Mouse (Mus musculus): ENCODE measurements at regions not wholly inside any gene's neighbourhood (a gene's known extent, or its start where the extent isn't known, plus 50 kb on each side); places are given as distances from the start of the nearest gene placed in this dataset.
"Not testable (repeated sequence)": the region's sequence is repeated elsewhere in the genome, so short reads cannot be mapped to it uniquely, and the experiment has no call there.

DNA sequence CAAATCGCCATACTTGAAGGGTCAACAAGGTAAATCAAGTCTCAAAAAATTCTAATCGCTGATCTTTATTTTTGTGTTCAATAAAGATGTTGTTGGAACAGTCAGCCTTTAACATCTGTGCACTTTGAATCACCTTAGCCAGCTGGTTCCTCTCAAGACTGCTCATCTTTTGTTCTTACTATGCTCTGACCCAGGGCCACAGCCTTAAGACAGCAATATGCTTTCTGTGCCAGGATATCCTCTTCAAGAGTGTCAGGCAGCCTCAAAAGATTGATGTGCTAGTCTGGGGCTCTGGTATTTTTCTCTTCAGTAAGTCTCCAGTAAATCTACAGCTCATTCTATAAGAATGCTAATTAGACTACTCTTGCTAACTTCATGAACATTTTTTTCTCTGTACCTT lies 199.9 kb downstream of the Dph6 start:
- DNase-seq (ENCODE audit: low read depth), result no peak

DNA sequence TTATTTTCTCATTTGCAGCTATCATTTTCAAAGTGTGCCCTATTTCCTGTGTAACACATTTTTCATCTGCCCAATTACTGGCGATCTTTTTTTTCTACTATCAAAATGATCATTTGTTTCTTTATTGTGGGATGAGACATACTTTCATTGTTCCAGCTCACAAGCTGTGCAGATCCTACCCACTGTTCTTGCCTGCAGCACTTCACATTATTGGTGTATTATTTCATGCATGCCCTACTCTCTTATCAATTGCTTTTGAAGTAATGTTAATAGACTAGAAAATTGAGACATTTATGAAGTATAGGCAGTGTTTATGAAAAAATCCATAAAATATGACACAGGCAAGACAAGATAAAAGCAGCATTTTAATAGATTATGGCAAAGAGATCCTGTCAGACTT lies 204.6 kb downstream of the Dph6 start:
- DNase-seq (ENCODE audit: low read depth), result no peak

DNA sequence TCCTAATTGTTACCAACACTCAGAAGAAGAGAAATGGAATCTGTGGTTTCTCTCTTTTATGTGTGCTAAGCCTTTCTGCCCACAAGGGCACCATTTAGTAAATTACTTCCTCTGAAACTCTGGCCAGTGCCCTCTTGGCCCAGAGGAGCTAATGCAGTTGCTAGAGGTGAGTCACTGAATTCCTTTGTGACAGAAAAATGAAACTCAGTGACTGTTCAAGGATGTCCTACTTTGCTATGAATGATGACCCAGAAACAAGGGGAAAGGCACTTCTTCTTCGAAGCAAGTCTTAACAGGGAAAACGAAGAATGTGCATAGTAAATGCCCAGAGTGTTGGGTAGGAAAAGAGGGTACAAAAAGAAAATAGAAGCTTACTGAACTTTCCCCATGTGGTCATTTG lies 211.0 kb downstream of the Dph6 start:
- DNase-seq (ENCODE audit: low read depth), result no peak

DNA sequence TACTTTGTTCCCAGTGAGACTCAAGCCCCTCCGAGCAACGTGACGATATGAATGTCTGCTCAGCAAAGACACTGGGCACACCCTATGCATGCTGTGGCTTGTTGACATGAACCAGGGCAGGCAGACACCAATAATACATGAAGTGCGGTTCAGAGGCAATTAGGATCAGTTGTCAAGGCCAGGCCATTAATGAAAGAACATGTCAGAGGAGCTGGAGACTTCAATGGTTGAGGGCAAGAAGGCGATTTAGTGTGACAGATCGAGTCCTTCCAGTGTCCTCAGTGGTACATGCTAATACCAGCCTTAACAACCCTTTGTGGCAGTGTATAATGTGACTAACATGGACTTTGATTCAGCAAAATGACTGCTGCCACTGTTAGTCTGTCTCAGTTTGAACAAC lies 213.8 kb downstream of the Dph6 start:
- DNase-seq (ENCODE audit: low read depth), result no peak

DNA sequence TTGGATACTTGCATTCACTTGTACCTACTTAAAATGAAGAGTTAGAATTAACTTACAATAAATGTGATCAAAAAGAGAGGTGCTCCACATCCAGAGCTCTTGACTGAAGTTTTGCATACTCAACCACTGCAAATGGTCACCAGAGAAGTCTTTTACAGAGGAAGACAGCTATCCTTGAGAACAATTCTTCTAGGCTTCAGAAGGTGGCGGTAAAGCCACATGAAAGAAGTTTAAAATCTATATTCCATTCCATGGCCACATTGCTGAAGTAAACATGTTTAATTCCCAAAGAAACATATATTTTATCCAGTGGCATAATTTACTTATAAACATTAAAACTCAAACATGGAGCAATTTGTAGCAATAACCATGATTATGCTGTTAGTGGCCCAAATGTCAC lies 215.1 kb downstream of the Dph6 start:
- DNase-seq (ENCODE audit: low read depth), result no peak

DNA sequence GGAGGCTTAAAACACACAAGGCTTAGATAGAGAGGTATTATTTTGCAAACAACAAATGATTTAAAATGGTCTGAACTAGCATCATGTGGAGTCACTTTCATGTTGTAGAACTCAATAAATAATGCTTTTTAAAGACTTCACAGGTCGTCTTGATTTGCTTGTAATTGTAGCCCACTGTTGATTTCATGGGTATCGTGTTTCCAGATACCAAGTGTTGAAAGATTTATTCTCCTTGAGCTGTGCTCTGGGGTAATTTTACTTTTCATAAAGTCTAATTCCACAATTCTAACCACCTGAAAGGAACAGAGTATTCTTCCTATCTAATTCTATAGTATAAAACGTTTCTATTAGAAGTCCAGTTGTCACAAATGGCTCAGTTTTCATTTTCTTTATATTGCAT lies 216.7 kb downstream of the Dph6 start:
- no peak for DNase-seq (ENCODE audit: low read depth)

DNA sequence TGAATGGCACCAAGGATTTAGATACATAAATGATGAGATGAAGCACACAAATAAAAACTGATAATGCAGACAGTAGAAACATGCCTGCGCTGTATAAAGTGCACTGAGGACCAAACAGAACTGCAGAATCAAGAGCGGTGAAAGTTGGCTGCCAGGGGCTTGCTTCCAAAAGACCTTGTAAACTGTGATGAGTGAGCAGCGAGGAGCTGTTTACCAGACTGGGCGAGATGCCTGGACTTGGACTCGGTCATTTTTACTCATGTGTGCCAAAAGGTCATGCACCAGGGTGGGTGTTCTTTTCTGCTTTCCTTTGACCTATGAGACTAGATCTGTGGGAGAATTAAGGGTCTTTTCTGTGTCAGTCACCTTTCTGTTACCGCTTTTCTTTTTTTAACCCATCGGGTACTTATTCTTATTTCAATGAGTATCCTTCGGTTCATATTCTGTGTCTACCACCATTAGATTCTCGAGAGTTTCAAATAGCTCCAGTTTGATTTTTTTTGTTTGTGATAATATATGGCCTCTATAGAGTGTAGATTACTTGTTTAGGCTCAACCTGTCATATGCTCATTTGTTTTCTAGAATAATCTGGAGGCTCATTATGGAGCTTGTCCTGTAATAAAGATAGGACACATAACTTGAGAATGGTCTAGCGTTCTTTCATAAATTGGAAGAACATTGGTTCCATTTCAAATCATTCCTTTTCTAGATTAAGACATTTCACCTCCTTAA lies 226.3 kb upstream of the Zfp770 start:
- no peak for DNase-seq (ENCODE audit: low read depth)

DNA sequence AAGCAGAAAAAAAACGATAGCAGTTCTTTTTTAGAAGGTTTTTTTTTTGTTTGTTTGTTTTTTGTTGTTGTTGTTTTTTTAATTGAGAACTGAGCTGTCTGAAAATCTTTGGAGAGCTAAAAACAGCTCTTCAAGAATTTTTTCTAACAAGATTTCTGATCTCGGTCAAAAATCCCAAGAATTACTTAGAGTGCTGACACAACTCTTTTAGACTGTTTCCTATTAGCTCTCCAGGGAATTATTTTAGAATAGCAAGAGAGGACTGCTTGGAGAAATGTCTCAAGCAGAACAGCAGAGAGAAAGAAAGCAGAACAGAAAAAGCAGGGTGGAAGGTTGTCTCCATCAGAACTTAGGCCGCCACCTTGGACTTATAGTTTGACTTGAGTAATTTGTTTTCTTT lies 218.1 kb upstream of the Zfp770 start:
- no peak for DNase-seq (ENCODE audit: low read depth)

DNA sequence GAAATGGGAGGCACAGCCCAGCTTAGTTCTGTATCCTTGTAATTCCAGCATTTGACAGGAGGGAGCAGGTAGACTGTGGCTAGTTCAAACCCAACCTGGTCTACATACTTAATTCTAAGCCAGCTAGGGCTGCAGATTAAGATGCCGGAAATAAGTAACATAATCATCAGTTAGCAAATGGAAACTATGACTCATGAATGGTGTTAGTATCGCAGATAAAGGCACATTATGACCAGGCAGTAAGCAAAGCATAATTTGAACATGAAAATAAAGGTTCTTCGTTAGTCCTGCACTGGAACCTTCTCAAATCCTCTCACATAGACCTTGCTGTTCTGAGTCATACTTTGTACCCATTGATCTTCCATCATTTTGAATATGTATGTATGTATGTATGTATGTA lies 211.7 kb upstream of the Zfp770 start:
- DNase-seq (ENCODE audit: low read depth), result no peak

DNA sequence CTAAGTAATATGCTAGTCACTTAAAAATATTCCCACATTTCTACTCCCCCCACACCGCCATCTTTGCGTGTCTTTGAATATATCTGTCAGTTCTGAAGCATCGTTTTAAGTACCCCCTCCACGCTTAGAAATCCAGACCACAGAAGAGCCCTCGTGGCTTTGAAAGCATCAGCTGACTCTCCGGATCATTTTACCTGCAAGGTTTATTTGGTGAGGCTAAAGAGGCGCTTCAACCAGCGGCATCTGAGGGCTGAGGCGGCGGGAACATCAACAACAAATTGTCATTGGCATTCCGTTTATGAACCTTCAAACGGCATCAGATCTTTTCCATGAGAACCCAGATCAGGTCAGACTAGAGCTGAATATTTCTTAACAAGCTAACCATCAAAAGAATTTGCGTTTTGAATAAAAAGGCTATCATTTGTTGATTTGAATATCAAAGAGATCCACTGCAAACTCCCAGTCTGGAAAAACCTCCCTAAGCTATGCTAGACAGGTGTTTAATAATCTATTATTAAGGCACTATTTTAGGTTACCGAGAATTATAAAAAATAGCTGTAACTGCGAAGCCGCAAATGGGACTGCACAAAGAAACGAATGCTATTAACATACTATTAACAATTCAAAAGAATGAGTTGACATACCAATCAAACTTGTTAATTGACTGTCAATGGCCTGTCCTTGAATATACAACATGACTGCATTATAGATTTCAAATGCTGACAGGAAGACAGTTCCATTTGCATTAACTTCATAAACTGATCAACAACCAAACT lies 210.9 kb upstream of the Zfp770 start:
- no peak for DNase-seq (ENCODE audit: low read depth)

DNA sequence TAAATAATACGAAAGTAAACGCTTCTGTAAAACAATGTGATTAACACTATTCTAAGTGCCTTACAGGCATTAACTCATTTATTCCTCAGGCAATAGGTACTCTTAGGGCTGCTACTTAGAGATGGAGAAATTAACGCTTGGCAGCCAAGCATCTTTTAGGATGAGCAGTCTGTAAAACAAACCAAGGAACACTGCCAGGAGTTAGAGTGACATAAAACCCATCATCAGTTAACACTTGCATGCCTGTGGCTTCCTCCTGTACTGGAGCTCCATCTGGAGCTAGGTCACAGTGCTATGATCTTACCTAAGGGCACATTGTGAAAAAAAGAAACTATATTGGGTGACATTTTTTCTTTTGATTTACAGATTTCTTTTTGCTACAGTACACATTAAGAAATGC lies 209.4 kb upstream of the Zfp770 start:
- no peak for DNase-seq (ENCODE audit: low read depth)

DNA sequence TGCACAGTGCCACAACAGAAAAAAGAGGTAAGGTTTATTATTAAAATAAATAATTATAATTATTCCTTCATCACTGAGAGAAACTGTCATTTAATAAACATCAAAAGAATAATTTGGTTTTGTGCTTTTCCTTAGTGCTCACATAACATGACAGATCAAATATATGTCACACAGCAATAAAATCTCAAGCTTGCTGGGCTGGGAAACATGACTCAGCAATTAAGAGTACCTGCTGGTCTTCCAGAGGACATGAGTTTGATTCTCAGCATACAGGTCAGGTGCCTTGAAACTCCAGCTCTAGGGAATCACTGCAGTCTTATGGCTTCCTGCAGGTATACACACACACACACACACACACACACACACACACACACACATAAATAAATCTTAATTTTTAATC lies 208.3 kb upstream of the Zfp770 start:
- no peak for DNase-seq (ENCODE audit: low read depth)

DNA sequence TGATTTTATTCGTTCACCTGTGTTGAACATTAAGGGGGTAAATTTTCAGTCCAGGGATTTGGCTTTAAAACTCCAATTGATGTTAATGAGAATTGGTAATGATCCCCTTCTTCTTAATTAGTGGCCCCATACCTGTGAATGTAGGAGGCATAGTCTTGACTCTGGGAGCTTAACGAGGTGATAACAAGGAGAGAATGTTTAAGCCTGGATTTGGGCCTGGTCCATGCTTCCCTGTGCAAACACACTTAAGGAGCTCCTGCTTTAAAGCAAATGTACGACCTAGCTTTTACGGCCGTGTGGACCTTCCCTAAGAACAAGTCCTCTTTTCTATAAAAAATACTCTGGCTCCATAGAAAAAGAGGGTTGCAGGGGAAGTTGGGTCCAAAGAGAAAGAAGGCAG lies 206.1 kb upstream of the Zfp770 start:
- DNase-seq (ENCODE audit: low read depth), result no peak

DNA sequence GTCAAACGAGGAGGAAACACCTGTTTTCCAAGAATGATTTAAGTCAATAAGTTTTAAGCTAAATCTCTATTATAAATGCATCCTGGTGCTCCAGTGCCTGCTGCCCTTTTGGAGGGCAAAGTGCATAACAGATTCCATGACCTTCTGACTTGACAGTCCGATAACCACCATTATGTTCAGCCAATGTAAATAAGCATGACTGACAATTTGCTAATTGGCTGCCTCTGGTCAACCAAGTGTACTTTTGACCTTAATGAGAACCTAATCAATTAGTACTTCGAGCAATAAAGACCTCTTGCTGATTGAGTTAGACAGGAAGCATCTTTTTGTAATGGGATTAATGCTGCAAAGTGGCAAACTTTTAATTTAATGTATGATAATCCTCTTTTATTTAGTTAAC lies 183.3 kb upstream of the Zfp770 start:
- DNase-seq (ENCODE audit: low read depth), result no peak

DNA sequence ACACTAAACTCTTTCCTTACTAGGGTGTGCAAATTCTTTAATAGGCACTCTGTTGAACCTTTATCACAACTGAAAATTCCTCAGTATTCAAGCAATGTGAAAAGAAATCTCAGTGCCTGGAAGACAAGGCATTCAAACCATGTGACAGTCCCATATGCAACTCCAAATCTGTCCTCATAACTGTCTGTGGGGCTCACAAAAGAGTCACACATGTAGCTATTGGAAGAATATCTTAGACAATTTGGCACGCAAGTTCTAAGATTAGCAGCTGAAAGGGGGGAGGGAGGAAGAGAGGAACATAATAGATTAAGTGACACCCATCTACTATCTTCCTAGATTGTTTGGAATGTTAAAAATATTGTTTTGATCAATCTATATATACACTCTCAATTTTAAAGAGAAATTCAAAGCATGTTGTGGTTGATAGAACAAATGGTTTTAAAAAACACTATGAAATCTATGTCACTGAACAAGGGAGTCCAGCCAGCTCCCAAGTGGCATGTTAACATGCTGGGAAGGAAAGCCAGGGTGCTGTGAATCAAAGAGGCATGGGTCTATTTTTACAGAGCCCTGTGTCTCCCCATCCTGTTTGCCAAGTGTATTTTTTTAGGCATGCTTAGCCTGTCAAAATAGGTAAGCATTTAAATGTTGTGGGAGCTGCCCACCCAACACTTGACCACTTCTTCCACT lies 177.7 kb upstream of the Zfp770 start:
- no peak for DNase-seq (ENCODE audit: low read depth)

DNA sequence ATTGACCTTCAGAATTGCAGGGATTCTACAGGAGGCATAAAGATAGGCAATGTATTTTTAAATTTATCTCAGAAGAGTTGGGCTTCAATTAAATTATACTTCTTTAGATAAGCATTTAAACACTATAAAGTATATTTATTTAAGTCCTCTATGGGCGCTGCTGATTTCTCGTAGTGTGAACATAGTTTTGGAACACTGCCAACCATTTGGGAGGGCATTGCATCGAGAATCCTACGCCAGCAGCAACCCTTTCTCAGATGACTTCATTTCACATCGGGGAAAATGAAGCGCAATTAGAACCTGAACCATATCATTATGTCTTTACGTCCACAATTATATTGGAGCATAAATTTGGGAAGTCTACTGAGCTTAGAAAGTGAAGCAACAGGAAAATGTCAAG lies 172.2 kb upstream of the Zfp770 start:
- no peak for DNase-seq (ENCODE audit: low read depth)

DNA sequence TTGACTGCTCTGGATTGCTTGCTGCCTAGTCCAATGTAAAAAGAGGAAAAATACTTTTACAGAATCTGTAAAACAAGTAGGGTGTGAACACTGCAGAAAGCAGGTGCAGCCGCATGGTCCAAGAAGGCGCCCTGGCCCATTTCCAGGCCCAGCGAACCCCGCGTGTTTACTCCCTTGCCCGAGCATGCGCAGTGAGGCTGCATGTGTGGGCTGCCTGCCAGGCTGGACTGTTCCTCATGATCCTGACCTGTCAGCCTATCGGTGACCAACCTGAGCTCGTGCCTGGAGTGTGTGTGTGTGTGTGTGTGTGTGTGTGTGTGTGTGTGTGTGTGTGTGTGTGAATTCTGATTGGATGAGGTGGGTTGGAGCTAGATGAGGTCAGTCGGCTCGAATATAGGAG lies 152.6 kb upstream of the Zfp770 start:
- DNase-seq (ENCODE audit: low read depth), result not testable (repeated sequence)

DNA sequence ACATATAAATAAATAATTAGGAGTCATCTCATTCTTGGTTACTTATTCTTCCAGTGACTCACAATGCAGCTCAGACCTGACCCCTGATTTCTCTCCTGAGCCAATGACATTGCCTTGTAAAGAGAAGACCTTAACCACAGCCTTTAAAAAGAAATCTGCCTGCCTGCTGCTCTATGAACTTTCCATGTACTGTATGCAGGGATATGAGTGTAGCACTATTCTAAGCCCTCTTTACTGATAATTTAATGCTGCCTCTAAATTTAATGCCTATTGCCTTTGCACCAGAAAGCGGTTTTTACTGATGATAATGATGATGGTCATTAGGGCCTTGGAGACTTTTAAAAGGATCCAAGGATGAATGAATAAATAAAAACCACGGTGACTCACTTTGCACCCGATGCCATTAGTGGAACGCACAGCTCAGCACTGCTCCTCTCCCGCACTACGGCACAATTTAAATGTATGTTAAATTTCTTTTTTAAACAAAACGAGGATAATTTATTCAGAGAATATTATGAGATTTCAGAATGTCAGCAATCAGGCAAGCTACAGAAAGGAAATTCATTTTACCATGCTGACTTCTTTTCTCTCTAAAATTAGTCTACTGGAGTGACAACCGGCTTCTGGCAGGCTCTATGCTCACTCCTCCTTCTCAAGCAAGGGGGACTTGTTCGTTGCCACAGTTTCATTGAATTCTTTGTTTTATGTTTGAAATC lies 139.5 kb upstream of the Zfp770 start:
- DNase-seq (ENCODE audit: low read depth), result no peak

DNA sequence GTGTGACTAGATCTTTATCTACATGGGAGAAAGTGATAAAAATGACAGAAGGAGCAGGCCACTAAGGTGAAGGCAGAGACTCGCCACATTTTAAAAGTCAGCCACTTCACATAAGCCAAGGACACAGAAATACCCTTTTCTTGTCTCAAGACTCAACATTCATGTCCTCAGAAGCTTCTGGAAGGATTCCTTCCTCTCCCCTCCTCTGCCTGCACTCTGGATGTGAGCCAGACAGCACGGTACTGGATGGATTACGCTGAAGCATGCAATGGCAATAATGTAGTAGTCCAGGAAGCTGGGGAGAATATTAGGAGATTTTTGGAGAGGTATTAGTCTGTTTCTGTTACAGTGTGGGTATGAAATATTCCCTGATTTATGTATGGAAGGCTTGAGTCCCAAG lies 100.5 kb upstream of the Zfp770 start:
- no peak for DNase-seq (ENCODE audit: low read depth)

DNA sequence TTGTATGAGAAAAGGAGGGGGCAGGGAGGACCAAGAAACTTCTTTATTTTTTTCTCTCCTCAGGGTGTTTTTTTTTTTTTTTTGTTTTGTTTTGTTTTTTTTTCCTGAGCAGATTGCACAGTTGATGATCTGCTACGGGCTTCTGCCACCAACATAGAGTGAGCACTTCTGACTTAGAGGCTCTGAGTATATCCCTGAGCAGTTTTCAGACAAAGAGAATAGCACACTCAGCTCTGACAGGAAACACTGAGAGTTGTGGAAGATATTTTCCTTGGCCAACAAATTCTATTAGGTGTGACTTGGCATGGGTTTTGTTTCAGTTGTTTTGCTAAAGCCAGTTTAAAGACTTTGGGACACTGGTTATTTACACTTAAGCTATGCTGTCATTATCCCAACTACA lies 93.8 kb upstream of the Zfp770 start:
- no peak for DNase-seq (ENCODE audit: low read depth)

DNA sequence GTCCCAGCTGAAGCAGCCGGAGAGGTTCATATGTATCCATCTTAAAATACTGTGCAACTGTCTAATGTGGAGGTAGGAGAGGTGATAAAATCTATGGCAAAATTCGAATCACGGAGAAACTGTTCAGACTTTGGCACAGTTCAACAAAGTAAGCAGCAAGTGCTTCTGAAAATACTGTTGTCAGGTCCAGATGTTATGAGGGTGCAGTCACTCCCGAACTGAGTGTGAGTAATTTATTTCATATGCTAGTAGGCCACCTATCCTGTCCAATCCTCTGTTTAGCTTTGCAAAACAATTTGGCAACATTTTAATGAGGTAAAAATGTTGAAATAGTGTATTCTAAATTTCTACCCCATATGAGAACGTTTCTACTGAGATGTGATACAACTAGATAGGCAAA lies 90.1 kb upstream of the Zfp770 start:
- no peak for DNase-seq (ENCODE audit: low read depth)

DNA sequence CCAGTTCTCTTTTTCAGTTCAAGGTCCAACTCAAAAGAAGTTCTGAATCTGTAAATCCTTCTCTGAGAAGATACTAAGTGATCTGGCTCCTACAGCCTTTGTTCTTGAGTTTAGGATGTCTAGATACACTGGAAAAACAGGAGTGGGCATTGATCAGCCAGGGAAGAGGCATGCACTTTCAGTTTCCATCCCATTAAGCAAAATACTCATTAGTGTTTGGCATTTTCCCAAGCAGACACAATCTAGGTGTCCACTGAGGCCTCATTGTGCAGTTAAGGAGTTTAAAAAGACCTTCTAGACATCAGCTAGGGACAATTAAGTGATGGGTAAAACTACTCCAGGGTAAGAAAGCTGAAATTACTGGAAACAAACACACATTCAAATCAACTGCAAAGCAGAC lies 74.3 kb upstream of the Zfp770 start:
- no peak for DNase-seq (ENCODE audit: low read depth)

All from c-Kit-positive CD71-negative TER-119-negative erythroid progenitor cells, embryonic 14.5 days (primary cell).